Mouse (Mus musculus): Measurements from ENCODE around the gene Tmco4. TPM values are rescaled to one million over a fixed set of nuclear protein-coding genes. Genes with fewer than 3 reads are reported as not detected.

Gene Tmco4
- polyA plus RNA-seq, 1 experiment from 2014 or later, result 12.7 TPM

GRCm38 (mm10) chr4:138943730-138944129 is 29.0 kb upstream of the Tmco4 start:
- H3K9me3 ChIP-seq (replicated peaks; ENCODE audit: control insufficient read depth, low read length), result no peaks in the 10 kb centered on the region
- H3K27me3 ChIP-seq (ENCODE audit: control insufficient read depth, insufficient read depth, low read length), result no peaks in the 10 kb centered on the region
- H3K27ac ChIP-seq (ENCODE audit: low read length), result no peak overlapping the region
- H3K4me1 ChIP-seq (ENCODE audit: control insufficient read depth, insufficient read depth, low read length), result peaks cover 13% of the 10 kb centered on the region; the same call in 1 of the 2 replicates
- 32% methylated on average over 15 of the region's 15 CpGs for WGBS
- ATAC-seq (ENCODE audit: insufficient read depth, low FRiP score), result peak; percentile 29; the same call in 1 of the 2 replicates
- H3K4me2 ChIP-seq (ENCODE audit: low read depth, low read length), result peak overlapping the region; percentile 33
- no peak overlapping the region; the same call in 1 of the 2 replicates for H3K9ac ChIP-seq (ENCODE audit: low read length)
- H3K4me3 ChIP-seq (replicated peaks; ENCODE audit: low read length), result peak overlapping the region; percentile 38
- H3K36me3 ChIP-seq (ENCODE audit: control insufficient read depth, insufficient read depth, low read length), result no peaks in the 10 kb centered on the region

DNA sequence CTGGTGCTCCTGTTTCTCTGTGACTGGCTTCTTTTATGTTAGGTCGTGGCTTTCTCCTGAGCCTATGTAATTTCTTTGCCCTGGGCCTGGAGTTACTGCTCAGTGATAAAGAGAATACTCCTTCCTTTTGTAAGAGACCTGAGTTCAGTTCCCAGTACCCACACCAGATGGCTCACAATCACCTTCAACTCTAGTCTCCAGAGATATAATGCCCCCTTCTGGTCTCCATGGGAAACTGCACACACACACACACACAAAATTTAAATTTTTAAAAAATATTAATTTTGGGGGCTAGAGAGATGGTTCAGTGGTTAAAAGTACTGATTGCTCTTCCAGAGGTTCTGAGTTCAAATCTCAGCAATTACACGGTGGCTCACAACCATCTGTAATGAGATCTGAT is 24.4 kb upstream of the Tmco4 start:
- WGBS, result 88% methylated on average over 2 of the region's 2 CpGs
- Histone ChIP-seq H3K4me2 (ENCODE audit: low read depth, low read length) (no peak overlapping the region), H3K9ac (ENCODE audit: low read length) (no peak overlapping the region), H3K4me1 (ENCODE audit: control insufficient read depth, insufficient read depth, low read length) (no peaks in the 10 kb centered on the region), H3K27ac (ENCODE audit: low read length) (no peak overlapping the region), H3K36me3 (ENCODE audit: control insufficient read depth, insufficient read depth, low read length) (no peaks in the 10 kb centered on the region), H3K9me3 (replicated peaks; ENCODE audit: control insufficient read depth, low read length) (no peaks in the 10 kb centered on the region), H3K27me3 (ENCODE audit: control insufficient read depth, insufficient read depth, low read length) (no peaks in the 10 kb centered on the region), H3K4me3 (replicated peaks; ENCODE audit: low read length) (no peak overlapping the region)
- no peak for ATAC-seq (ENCODE audit: insufficient read depth, low FRiP score)

DNA sequence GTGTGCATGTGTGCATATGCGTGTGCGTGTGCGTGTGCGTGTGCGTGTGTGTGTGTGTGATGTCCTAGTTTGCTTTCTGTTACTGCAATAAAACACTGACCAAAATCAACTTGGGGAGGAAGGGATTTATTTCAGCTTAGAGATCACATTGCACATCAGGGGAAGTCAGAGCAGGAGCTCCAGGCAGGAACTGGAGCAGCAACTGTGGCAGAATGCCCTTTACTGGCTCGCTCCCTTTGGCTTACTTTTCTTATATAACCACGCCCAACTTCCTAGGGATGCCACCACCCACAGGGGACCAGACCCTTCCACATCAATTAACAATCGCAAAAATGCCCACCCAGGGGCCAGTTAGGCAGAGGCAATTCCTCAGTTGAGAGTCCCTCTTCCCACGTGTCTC is 14.1 kb upstream of the Tmco4 start:
- Histone ChIP-seq H3K27ac (ENCODE audit: low read length) (no peak overlapping the region), H3K4me1 (ENCODE audit: control insufficient read depth, insufficient read depth, low read length) (no peaks in the 10 kb centered on the region), H3K4me2 (ENCODE audit: low read depth, low read length) (no peak overlapping the region), H3K4me3 (replicated peaks; ENCODE audit: low read length) (no peak overlapping the region), H3K9me3 (replicated peaks; ENCODE audit: control insufficient read depth, low read length) (no peaks in the 10 kb centered on the region), H3K36me3 (ENCODE audit: control insufficient read depth, insufficient read depth, low read length) (no peaks in the 10 kb centered on the region), H3K27me3 (ENCODE audit: control insufficient read depth, insufficient read depth, low read length) (no peaks in the 10 kb centered on the region), H3K9ac (ENCODE audit: low read length) (no peak overlapping the region)
- WGBS, result 87% methylated on average over 9 of the region's 9 CpGs
- no peak for ATAC-seq (ENCODE audit: insufficient read depth, low FRiP score)

DNA sequence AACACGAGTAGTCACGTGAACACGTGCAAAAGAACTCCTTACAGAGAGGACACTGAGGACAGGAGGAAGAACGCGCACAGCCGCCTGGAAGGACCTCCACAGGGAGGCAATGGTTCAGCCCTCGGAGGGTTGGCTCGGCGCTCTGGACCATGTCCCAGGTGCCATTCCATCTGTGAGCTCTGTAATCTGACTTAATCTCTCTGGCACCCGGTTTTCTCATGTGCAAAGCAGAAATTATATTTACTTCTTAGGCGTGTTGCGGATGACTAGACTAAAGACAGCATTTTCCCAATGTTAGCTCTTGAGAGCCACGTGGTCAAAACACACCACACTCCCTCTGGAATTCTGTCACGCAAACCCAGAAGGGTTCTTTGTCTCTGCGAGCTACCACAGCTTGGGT is 13.6 kb upstream of the Tmco4 start:
- H3K4me2 ChIP-seq (ENCODE audit: low read depth, low read length), result no peak overlapping the region
- no peak overlapping the region for H3K27ac ChIP-seq (ENCODE audit: low read length)
- H3K36me3 ChIP-seq (ENCODE audit: control insufficient read depth, insufficient read depth, low read length), result no peaks in the 10 kb centered on the region
- 67% methylated on average over 15 of the region's 15 CpGs for WGBS
- no peak for ATAC-seq (ENCODE audit: insufficient read depth, low FRiP score)
- H3K9me3 ChIP-seq (replicated peaks; ENCODE audit: control insufficient read depth, low read length), result no peaks in the 10 kb centered on the region
- H3K27me3 ChIP-seq (ENCODE audit: control insufficient read depth, insufficient read depth, low read length), result no peaks in the 10 kb centered on the region
- no peak overlapping the region for H3K9ac ChIP-seq (ENCODE audit: low read length)
- no peaks in the 10 kb centered on the region for H3K4me1 ChIP-seq (ENCODE audit: control insufficient read depth, insufficient read depth, low read length)
- no peak overlapping the region for H3K4me3 ChIP-seq (replicated peaks; ENCODE audit: low read length)

DNA sequence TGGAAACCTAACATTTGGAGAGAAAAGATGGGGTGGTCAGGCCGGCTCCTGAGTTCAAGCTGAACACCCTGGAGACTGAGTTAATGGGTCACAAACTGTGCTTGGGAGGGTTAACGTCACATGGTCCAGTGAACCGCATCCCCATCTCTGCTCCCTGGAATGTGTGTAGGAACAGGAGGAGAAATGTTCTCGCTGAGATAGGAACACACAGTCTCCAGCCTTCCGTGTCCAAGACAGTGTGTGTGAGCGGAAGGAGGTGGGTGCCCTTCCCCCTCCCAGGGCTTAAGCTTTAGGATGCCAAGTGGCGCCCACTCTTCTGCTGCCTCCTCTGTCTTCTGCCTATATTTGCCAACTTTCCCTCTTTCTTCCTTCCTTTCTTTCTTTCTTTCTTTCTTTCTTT is 12.8 kb upstream of the Tmco4 start:
- no peaks in the 10 kb centered on the region for H3K36me3 ChIP-seq (ENCODE audit: control insufficient read depth, insufficient read depth, low read length)
- no peak overlapping the region for H3K4me3 ChIP-seq (replicated peaks; ENCODE audit: low read length)
- no peak overlapping the region for H3K4me2 ChIP-seq (ENCODE audit: low read depth, low read length)
- no peaks in the 10 kb centered on the region for H3K9me3 ChIP-seq (replicated peaks; ENCODE audit: control insufficient read depth, low read length)
- no peaks in the 10 kb centered on the region for H3K27me3 ChIP-seq (ENCODE audit: control insufficient read depth, insufficient read depth, low read length)
- WGBS, result 77% methylated on average over 7 of the region's 7 CpGs
- no peaks in the 10 kb centered on the region for H3K4me1 ChIP-seq (ENCODE audit: control insufficient read depth, insufficient read depth, low read length)
- ATAC-seq (ENCODE audit: insufficient read depth, low FRiP score), result no peak
- no peak overlapping the region for H3K27ac ChIP-seq (ENCODE audit: low read length)
- no peak overlapping the region for H3K9ac ChIP-seq (ENCODE audit: low read length)

DNA sequence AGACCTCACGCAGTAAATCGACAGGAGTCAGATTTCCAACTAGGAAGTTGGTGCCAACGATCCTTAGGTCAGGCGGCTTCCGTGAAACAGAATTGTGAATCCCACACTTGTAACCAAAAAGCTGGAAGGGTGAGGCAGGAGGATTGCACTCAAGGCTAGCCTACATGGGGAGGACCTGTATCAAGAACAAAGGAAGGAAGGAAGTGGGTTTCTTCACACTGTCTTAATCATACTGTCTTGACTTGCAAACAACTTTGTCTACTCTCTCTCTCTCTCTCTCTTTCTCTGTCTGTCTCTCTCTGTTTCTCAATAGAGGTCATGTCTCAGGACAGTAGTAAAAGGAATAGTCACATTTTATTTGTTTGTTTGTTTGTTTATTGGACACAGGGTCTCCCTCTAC is 10.0 kb upstream of the Tmco4 start:
- no peaks in the 10 kb centered on the region for H3K27me3 ChIP-seq (ENCODE audit: control insufficient read depth, insufficient read depth, low read length)
- 78% methylated on average over 5 of the region's 5 CpGs for WGBS
- 0 out of 2 replicates have a peak, but pooled peaks cover 5% of the 10 kb centered on the region for H3K4me1 ChIP-seq (ENCODE audit: control insufficient read depth, insufficient read depth, low read length)
- H3K4me2 ChIP-seq (ENCODE audit: low read depth, low read length), result no peak overlapping the region
- H3K27ac ChIP-seq (ENCODE audit: low read length), result no peak overlapping the region
- no peaks in the 10 kb centered on the region for H3K9me3 ChIP-seq (replicated peaks; ENCODE audit: control insufficient read depth, low read length)
- H3K9ac ChIP-seq (ENCODE audit: low read length), result no peak overlapping the region
- no peak for ATAC-seq (ENCODE audit: insufficient read depth, low FRiP score)
- H3K4me3 ChIP-seq (replicated peaks; ENCODE audit: low read length), result no peak overlapping the region
- H3K36me3 ChIP-seq (ENCODE audit: control insufficient read depth, insufficient read depth, low read length), result no peaks in the 10 kb centered on the region

GRCm38 (mm10) chr4:138965871-138966270 is 6.8 kb upstream of the Tmco4 start:
- Histone ChIP-seq H3K4me2 (ENCODE audit: low read depth, low read length) (no peak overlapping the region), H3K27me3 (ENCODE audit: control insufficient read depth, insufficient read depth, low read length) (no peaks in the 10 kb centered on the region), H3K4me3 (replicated peaks; ENCODE audit: low read length) (no peak overlapping the region), H3K27ac (ENCODE audit: low read length) (peak overlapping the region; percentile 88), H3K4me1 (ENCODE audit: control insufficient read depth, insufficient read depth, low read length) (peaks cover 12% of the 10 kb centered on the region; the same call in 1 of the 2 replicates), H3K36me3 (ENCODE audit: control insufficient read depth, insufficient read depth, low read length) (no peaks in the 10 kb centered on the region), H3K9ac (ENCODE audit: low read length) (no peak overlapping the region), H3K9me3 (replicated peaks; ENCODE audit: control insufficient read depth, low read length) (no peaks in the 10 kb centered on the region)
- WGBS, result 51% methylated on average over 5 of the region's 5 CpGs
- ATAC-seq (ENCODE audit: insufficient read depth, low FRiP score), result no peak

DNA sequence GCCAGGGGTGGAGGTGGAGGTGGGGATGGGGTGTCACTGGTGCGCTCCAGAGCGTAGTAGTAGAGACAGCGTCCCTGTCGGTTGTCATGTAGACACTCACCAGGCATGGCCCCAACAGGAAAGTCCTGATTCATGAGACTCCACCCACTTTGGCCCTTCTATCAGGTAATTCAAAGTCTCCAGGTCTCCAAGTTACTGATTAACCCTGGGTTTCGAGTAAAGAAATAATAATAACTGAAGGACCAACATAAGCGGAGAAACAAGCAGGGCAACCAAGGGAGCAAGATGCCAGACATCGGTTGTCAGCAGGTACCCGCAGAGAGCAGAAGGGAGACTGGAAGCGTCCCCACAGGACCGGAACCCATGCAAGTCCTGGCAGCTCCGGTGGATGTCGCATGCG is 5.8 kb upstream of the Tmco4 start, which contains the start of gene Rnf186:
Gene Rnf186, plus strand, starts transcription at position 247 of the 400 bp plus-strand sequence.
- H3K36me3 ChIP-seq (ENCODE audit: control insufficient read depth, insufficient read depth, low read length), result no peaks in the 10 kb centered on the region
- H3K4me2 ChIP-seq (ENCODE audit: low read depth, low read length), result peak within 1 kb of the TSS; percentile 48
- peak within 1 kb of the TSS; percentile 88 for H3K27ac ChIP-seq (ENCODE audit: low read length)
- ATAC-seq (ENCODE audit: insufficient read depth, low FRiP score), result peak; percentile 86
- H3K27me3 ChIP-seq (ENCODE audit: control insufficient read depth, insufficient read depth, low read length), result no peaks in the 10 kb centered on the region
- peak within 1 kb of the TSS; percentile 67 for H3K9ac ChIP-seq (ENCODE audit: low read length)
- peak within 1 kb of the TSS; percentile 39 for H3K4me3 ChIP-seq (replicated peaks; ENCODE audit: low read length)
- WGBS, result 67% methylated on average over 13 of the region's 13 CpGs
- H3K9me3 ChIP-seq (replicated peaks; ENCODE audit: control insufficient read depth, low read length), result no peaks in the 10 kb centered on the region
- peaks cover 13% of the 10 kb centered on the region; the same call in 1 of the 2 replicates for H3K4me1 ChIP-seq (ENCODE audit: control insufficient read depth, insufficient read depth, low read length)

GRCm38 (mm10) chr4:138967485-138967884 is 5.2 kb upstream of the Tmco4 start:
- Histone ChIP-seq H3K4me2 (ENCODE audit: low read depth, low read length) (peak overlapping the region; percentile 48), H3K27me3 (ENCODE audit: control insufficient read depth, insufficient read depth, low read length) (no peaks in the 10 kb centered on the region), H3K9me3 (replicated peaks; ENCODE audit: control insufficient read depth, low read length) (no peaks in the 10 kb centered on the region), H3K36me3 (ENCODE audit: control insufficient read depth, insufficient read depth, low read length) (no peaks in the 10 kb centered on the region), H3K9ac (ENCODE audit: low read length) (peak overlapping the region; percentile 67), H3K4me1 (ENCODE audit: control insufficient read depth, insufficient read depth, low read length) (peaks cover 18% of the 10 kb centered on the region; the same call in 1 of the 2 replicates), H3K4me3 (replicated peaks; ENCODE audit: low read length) (peak overlapping the region; percentile 39), H3K27ac (ENCODE audit: low read length) (peak overlapping the region; percentile 88)
- ATAC-seq (ENCODE audit: insufficient read depth, low FRiP score), result no peak
- 67% methylated on average over 15 of the region's 15 CpGs for WGBS

All from stomach, embryonic 16.5 days (tissue).